Mouse (Mus musculus): ENCODE measurements around the gene Ddx46. TPM values are rescaled to one million over a fixed set of nuclear protein-coding genes. Genes with fewer than 3 reads are reported as not detected.
"Not testable (repeated sequence)": the region's sequence is repeated elsewhere in the genome, so short reads cannot be mapped to it uniquely, and the experiment has no call there.

Ddx46 gene
- polyA plus RNA-seq, 1 experiment from 2014 or later, result 32.4 TPM

DNA sequence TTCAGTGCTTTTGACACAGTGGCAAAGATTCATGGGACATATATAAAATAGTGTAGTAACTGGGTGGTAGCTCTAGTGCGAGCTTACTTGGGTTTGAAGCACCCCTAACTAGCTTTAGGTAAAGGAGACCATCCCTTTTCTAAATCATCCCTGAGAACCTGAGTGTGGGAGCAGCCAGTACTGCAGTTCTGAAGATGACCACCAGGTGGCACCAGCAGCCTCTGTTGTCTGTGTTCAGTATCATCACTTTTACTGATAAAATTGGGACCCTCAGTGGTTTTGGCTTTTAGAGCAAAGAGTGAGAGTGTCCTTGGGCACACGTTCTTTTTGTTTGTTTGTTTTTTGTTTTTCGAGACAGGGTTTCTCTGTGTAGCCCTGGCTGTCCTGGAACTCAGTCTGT lies 33.2 kb upstream of the Ddx46 start:
- no peak overlapping the region for H3K9ac ChIP-seq (ENCODE audit: low read depth, low read length)
- H3K4me1 ChIP-seq (ENCODE audit: control insufficient read depth, insufficient read depth, low read length), result peaks cover 5% of the 10 kb centered on the region; the same call in 1 of the 2 replicates
- H3K4me2 ChIP-seq, result no peak overlapping the region
- 2% methylated on average over 3 of the region's 3 CpGs for WGBS (ENCODE audit: insufficient replicate concordance)
- H3K9me3 ChIP-seq (replicated peaks; ENCODE audit: control insufficient read depth, low read length), result no peaks in the 10 kb centered on the region
- no peak overlapping the region for H3K27ac ChIP-seq (ENCODE audit: low read depth, low read length)
- ATAC-seq (replicated peaks; ENCODE audit: insufficient number of reproducible peaks, low FRiP score, low TSS enrichment), result no peak
- peaks cover 21% of the 10 kb centered on the region for H3K36me3 ChIP-seq (ENCODE audit: control insufficient read depth, insufficient read depth, low read length)
- no peaks in the 10 kb centered on the region for H3K27me3 ChIP-seq (ENCODE audit: control insufficient read depth, insufficient read depth, low read length)
- H3K4me3 ChIP-seq (ENCODE audit: low read depth, low read length), result no peak overlapping the region

DNA sequence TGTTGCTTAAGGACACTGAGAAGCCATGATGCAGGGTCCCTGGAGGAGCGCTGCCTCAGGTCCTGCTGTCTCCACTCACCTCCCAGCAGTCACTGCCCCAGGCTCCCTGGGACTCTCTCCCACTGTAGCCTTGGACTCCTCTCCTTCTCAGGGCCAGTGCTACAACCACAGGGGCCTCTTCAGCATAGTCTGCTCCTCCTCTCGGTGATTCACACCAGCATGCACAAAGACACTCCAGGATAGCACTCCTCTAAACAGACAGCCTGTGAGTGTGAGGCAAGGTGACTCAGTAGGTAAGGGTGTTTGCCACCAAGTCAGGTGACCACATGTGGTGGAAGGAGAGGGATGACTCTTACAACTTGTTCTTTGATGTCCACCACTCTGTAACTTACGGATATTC lies 30.2 kb upstream of the Ddx46 start:
- no peak overlapping the region for H3K27ac ChIP-seq (ENCODE audit: low read depth, low read length)
- H3K36me3 ChIP-seq (ENCODE audit: control insufficient read depth, insufficient read depth, low read length), result peaks cover 14% of the 10 kb centered on the region; the same call in 1 of the 2 replicates
- no peak for ATAC-seq (replicated peaks; ENCODE audit: insufficient number of reproducible peaks, low FRiP score, low TSS enrichment)
- 87% methylated on average over 3 of the region's 3 CpGs for WGBS (ENCODE audit: insufficient replicate concordance)
- H3K27me3 ChIP-seq (ENCODE audit: control insufficient read depth, insufficient read depth, low read length), result no peaks in the 10 kb centered on the region
- no peak overlapping the region for H3K9ac ChIP-seq (ENCODE audit: low read depth, low read length)
- no peak overlapping the region for H3K4me2 ChIP-seq
- H3K9me3 ChIP-seq (replicated peaks; ENCODE audit: control insufficient read depth, low read length), result no peaks in the 10 kb centered on the region
- H3K4me1 ChIP-seq (ENCODE audit: control insufficient read depth, insufficient read depth, low read length), result peaks cover 5% of the 10 kb centered on the region; the same call in 1 of the 2 replicates
- no peak overlapping the region for H3K4me3 ChIP-seq (ENCODE audit: low read depth, low read length)

DNA sequence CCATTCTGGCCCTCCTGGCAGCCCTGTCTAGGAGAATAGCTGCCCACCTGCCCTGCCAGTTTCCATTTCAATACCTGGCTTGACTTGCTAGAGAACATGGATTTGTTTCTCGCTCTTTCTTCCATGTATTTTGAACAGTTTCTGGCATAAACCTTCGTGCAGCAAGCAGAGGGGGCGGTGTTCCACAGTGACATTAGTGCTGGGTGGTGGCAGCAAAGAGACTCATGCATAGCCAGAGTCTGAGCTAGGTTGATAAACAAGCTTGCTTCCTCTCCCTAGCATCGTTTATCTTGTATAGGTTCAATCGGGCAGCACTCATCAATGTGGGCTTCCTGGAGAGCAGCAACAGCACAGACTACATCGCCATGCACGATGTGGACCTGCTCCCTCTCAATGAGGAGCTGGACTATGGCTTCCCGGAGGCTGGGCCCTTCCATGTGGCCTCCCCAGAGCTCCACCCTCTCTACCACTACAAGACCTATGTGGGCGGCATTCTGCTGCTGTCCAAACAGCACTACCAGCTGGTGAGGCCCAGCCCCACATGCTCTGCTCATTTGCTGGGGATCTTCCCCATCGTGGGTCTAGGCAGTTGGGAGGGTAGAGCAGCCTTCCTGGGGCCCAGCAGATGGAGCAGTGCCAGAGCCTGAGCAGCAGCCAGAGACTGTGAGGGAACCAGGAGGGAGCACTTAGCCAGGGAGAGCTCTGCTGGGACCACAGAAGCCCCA lies 27.8 kb upstream of the Ddx46 start:
- Histone ChIP-seq H3K36me3 (ENCODE audit: control insufficient read depth, insufficient read depth, low read length) (peaks cover 14% of the 10 kb centered on the region; the same call in 1 of the 2 replicates), H3K4me1 (ENCODE audit: control insufficient read depth, insufficient read depth, low read length) (no peaks in the 10 kb centered on the region), H3K27me3 (ENCODE audit: control insufficient read depth, insufficient read depth, low read length) (no peaks in the 10 kb centered on the region), H3K9me3 (replicated peaks; ENCODE audit: control insufficient read depth, low read length) (no peaks in the 10 kb centered on the region), H3K9ac (ENCODE audit: low read depth, low read length) (no peak overlapping the region), H3K4me3 (ENCODE audit: low read depth, low read length) (no peak overlapping the region), H3K4me2 (no peak overlapping the region), H3K27ac (ENCODE audit: low read depth, low read length) (no peak overlapping the region)
- no peak for ATAC-seq (replicated peaks; ENCODE audit: insufficient number of reproducible peaks, low FRiP score, low TSS enrichment)
- WGBS (ENCODE audit: insufficient replicate concordance), result 75% methylated on average over 10 of the region's 10 CpGs

DNA sequence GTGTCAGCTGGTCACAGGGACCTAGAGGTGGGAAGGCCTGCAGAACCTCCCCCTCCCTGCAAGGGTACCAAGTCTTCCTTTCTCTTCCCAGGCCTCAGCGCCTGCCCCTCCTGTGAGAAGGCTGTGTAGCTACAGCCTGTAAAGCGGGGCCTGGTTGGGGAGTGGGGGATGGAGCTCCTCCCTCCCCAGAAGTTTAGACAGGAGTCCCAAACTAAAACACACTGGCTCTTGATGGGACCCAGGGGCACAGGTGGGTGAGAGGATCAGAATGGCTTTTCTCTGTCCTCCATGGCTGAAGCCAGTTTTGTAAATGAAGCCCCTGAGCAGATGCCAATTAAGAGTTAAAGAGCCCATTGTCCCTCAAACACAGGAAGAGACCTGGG lies 27.2 kb upstream of the Ddx46 start:
- Histone ChIP-seq H3K4me3 (ENCODE audit: low read depth, low read length) (no peak overlapping the region), H3K9ac (ENCODE audit: low read depth, low read length) (no peak overlapping the region), H3K27ac (ENCODE audit: low read depth, low read length) (no peak overlapping the region), H3K4me2 (no peak overlapping the region), H3K4me1 (ENCODE audit: control insufficient read depth, insufficient read depth, low read length) (no peaks in the 10 kb centered on the region), H3K9me3 (replicated peaks; ENCODE audit: control insufficient read depth, low read length) (no peaks in the 10 kb centered on the region), H3K36me3 (ENCODE audit: control insufficient read depth, insufficient read depth, low read length) (peaks cover 14% of the 10 kb centered on the region; the same call in 1 of the 2 replicates), H3K27me3 (ENCODE audit: control insufficient read depth, insufficient read depth, low read length) (no peaks in the 10 kb centered on the region)
- ATAC-seq (replicated peaks; ENCODE audit: insufficient number of reproducible peaks, low FRiP score, low TSS enrichment), result no peak
- 78% methylated on average over 2 of the region's 2 CpGs for WGBS (ENCODE audit: insufficient replicate concordance)

DNA sequence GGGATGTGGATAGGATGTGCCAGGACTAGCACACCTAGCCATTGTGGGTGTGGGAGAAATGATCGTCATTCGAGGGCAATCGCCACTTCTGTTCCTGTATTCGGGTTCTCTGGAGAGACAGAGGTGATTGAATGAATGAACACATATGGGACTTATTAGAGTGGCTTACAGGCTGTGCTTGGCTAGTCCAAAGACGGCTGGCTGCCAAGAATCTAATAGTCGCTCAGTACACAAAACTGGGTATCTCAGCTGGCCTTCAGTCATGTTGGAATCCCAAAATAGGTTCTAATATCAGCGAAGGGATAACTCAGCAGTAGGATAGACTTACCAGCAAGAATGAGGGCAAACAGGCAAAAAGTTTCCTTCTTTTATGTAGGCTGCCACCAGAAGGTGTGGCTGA lies 22.8 kb upstream of the Ddx46 start:
- 77% methylated on average over 7 of the region's 7 CpGs for WGBS (ENCODE audit: insufficient replicate concordance)
- Histone ChIP-seq H3K27me3 (ENCODE audit: control insufficient read depth, insufficient read depth, low read length) (no peaks in the 10 kb centered on the region), H3K4me3 (ENCODE audit: low read depth, low read length) (no peak overlapping the region), H3K4me2 (no peak overlapping the region), H3K27ac (ENCODE audit: low read depth, low read length) (no peak overlapping the region), H3K9me3 (replicated peaks; ENCODE audit: control insufficient read depth, low read length) (no peaks in the 10 kb centered on the region), H3K9ac (ENCODE audit: low read depth, low read length) (no peak overlapping the region), H3K36me3 (ENCODE audit: control insufficient read depth, insufficient read depth, low read length) (peaks cover 5% of the 10 kb centered on the region; the same call in 1 of the 2 replicates), H3K4me1 (ENCODE audit: control insufficient read depth, insufficient read depth, low read length) (no peaks in the 10 kb centered on the region)
- ATAC-seq (replicated peaks; ENCODE audit: insufficient number of reproducible peaks, low FRiP score, low TSS enrichment), result no peak

DNA sequence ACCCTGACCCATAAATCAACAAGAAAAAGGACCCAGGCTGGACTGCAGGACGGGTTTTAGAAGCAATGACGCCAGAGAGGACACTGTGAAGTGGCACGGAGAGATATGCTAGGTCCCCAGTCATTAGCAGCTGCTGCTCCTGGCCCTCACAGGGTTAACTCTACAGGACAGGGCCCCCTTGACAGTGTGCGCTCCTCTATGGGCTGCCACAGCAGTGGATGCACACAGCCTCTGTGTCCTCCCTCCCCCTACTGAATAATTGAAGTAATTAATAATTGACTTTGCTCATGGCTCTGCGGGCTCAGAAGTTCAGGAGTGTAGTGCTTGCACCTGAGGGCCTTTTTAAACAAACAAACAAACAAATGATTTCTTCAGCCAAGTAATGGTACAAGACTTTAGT lies 21.4 kb upstream of the Ddx46 start:
- no peak overlapping the region for H3K4me3 ChIP-seq (ENCODE audit: low read depth, low read length)
- H3K9me3 ChIP-seq (replicated peaks; ENCODE audit: control insufficient read depth, low read length), result no peaks in the 10 kb centered on the region
- 43% methylated on average over 5 of the region's 5 CpGs for WGBS (ENCODE audit: insufficient replicate concordance)
- no peak for ATAC-seq (replicated peaks; ENCODE audit: insufficient number of reproducible peaks, low FRiP score, low TSS enrichment)
- no peaks in the 10 kb centered on the region for H3K27me3 ChIP-seq (ENCODE audit: control insufficient read depth, insufficient read depth, low read length)
- H3K4me2 ChIP-seq, result no peak overlapping the region
- H3K36me3 ChIP-seq (ENCODE audit: control insufficient read depth, insufficient read depth, low read length), result peaks cover 5% of the 10 kb centered on the region; the same call in 1 of the 2 replicates
- no peak overlapping the region for H3K27ac ChIP-seq (ENCODE audit: low read depth, low read length)
- H3K9ac ChIP-seq (ENCODE audit: low read depth, low read length), result no peak overlapping the region
- no peaks in the 10 kb centered on the region for H3K4me1 ChIP-seq (ENCODE audit: control insufficient read depth, insufficient read depth, low read length)

DNA sequence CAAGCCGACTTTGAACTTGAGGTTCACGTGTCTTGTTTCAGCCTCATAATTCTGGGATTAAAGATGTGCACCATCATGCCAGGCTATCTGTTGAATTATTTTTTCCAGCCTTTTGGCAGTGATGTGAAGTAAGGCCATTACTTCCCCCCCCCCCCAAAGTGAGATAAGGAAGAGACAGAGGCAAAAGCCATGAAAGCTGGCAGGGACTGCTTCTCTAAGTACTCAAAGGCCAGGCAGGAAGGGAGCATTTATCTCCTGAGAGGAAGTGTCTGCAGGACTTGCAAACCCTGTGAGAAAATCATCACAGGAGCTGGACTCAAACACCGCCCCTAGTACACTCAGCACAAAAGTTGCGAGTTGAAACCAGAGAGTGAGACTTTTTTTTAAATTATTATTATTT lies 15.5 kb upstream of the Ddx46 start:
- 86% methylated on average over 4 of the region's 4 CpGs for WGBS (ENCODE audit: insufficient replicate concordance)
- Histone ChIP-seq H3K4me2 (no peak overlapping the region), H3K27ac (ENCODE audit: low read depth, low read length) (no peak overlapping the region), H3K9me3 (replicated peaks; ENCODE audit: control insufficient read depth, low read length) (no peaks in the 10 kb centered on the region), H3K4me3 (ENCODE audit: low read depth, low read length) (no peak overlapping the region), H3K27me3 (ENCODE audit: control insufficient read depth, insufficient read depth, low read length) (no peaks in the 10 kb centered on the region), H3K36me3 (ENCODE audit: control insufficient read depth, insufficient read depth, low read length) (no peaks in the 10 kb centered on the region), H3K4me1 (ENCODE audit: control insufficient read depth, insufficient read depth, low read length) (peaks cover 5% of the 10 kb centered on the region; the same call in 1 of the 2 replicates), H3K9ac (ENCODE audit: low read depth, low read length) (no peak overlapping the region)
- ATAC-seq (replicated peaks; ENCODE audit: insufficient number of reproducible peaks, low FRiP score, low TSS enrichment), result no peak

DNA sequence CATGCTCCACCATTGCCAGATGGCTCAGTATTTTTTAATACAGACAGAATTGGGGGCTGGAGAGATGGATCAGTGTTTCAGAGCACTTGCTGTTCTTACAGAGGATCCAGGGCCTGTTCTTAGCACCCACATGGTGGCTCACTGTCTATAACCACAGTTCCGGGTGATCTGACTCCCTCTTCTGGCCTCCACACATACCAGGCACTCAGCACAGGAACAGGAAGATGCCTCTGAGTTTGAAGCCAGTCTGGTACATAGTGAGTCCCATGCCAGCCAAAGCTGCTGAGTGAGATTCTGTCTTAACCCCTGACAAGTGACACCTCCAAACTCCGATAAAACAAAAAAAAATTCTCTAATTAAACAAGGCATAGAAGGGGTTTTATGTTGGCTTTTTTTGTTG lies 14.6 kb upstream of the Ddx46 start:
- H3K27ac ChIP-seq (ENCODE audit: low read depth, low read length), result no peak overlapping the region
- 76% methylated on average over 2 of the region's 2 CpGs for WGBS (ENCODE audit: insufficient replicate concordance)
- H3K36me3 ChIP-seq (ENCODE audit: control insufficient read depth, insufficient read depth, low read length), result no peaks in the 10 kb centered on the region
- H3K9ac ChIP-seq (ENCODE audit: low read depth, low read length), result no peak overlapping the region
- no peaks in the 10 kb centered on the region for H3K9me3 ChIP-seq (replicated peaks; ENCODE audit: control insufficient read depth, low read length)
- peaks cover 5% of the 10 kb centered on the region; the same call in 1 of the 2 replicates for H3K4me1 ChIP-seq (ENCODE audit: control insufficient read depth, insufficient read depth, low read length)
- no peaks in the 10 kb centered on the region for H3K27me3 ChIP-seq (ENCODE audit: control insufficient read depth, insufficient read depth, low read length)
- no peak overlapping the region for H3K4me2 ChIP-seq
- H3K4me3 ChIP-seq (ENCODE audit: low read depth, low read length), result no peak overlapping the region
- ATAC-seq (replicated peaks; ENCODE audit: insufficient number of reproducible peaks, low FRiP score, low TSS enrichment), result no peak

DNA sequence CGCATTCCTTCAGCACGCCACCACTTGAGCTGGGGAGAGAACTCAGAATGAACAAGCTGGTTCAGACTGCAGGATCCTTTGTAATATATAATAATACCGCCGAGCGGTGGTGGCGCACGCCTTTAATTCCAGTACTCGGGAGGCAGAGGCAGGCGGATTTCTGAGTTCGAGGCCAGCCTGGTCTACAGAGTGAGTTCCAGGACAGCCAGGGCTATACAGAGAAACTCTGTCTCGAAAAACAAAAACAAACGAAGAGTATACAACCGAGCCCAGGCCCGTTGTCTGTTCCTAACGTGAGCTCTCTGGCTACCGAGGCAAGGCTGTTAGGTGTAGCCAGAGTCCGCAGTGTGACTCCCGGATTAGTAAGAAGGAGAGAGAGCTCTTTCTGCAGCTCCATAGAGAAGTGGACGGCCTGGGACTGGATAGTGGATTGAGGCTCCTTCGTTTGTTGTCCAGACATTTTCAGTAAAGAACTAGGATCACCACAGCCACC lies 12.6 kb upstream of the Ddx46 start:
- 0 out of 2 replicates have a peak, but pooled peaks have one; percentile 7 for ATAC-seq (replicated peaks; ENCODE audit: insufficient number of reproducible peaks, low FRiP score, low TSS enrichment)
- H3K27ac ChIP-seq (ENCODE audit: low read depth, low read length); H3K4me1 ChIP-seq (ENCODE audit: control insufficient read depth, insufficient read depth, low read length); H3K9me3 ChIP-seq (replicated peaks; ENCODE audit: control insufficient read depth, low read length); H3K36me3 ChIP-seq (ENCODE audit: control insufficient read depth, insufficient read depth, low read length); H3K27me3 ChIP-seq (ENCODE audit: control insufficient read depth, insufficient read depth, low read length): not testable (repeated sequence)
- WGBS (ENCODE audit: insufficient replicate concordance), result 27% methylated on average over 20 of the region's 20 CpGs
- H3K4me3 ChIP-seq (ENCODE audit: low read depth, low read length), result peak overlapping the region; percentile 71
- peak overlapping the region; percentile 62 for H3K4me2 ChIP-seq
- H3K9ac ChIP-seq (ENCODE audit: low read depth, low read length), result peak overlapping the region; percentile 80

Data from heart, embryonic 11.5 days (tissue).